Mouse (Mus musculus) layer of hippocampus, postnatal 36 days (tissue): Measurements from ENCODE around the gene Tyrp1. TPM values are rescaled to one million over a fixed set of nuclear protein-coding genes. Genes with fewer than 3 reads are reported as not detected.

Experiments used
- DNase-seq, 2 experiments: peaks; one replicate each; pipeline ENCODE4 v3.0.0; 2022
- total RNA-seq, 2 experiments: library from RNA; stranded (reverse); gene quantifications; 2 replicates each; pipeline ENCODE4 v1.2.3; 2021

Gene Tyrp1
- total RNA-seq, 2 experiments from 2014 or later = 0.37 to 0.46 TPM

DNA sequence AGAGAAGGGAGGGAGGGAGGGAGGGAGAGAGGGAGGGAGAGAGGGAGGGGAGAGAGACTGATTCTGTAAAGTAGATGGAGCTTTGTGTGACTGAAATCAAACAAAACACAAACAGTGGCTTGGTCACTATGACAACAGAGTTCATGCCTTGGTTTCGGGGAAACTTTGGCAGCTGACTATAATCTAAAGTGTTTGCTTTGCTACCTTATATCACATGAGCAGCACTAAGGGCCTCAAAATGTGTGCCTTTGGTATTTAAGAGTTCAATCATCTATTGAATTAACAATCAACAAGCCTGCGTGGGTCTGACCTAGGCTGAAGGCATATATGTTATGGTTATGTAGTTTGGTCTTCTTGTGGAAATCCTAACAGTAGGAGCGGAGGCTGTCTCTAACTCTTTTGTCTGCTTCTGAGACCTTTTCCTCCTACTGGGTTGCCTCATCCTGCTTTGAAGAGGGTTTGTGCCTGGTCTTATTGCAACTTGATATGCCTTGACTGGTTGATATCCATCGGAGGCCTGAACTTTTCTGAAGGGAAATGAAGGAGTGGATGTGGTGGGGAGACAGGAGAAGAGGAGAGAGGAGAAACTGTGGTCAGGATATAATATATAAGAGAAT, 61.5 kb downstream of the Tyrp1 start:
- no peak for DNase-seq

Other genes with a start within 250 kb of the Tyrp1 start
- 10 to 100 TPM; 30.0 to 35.1 TPM for gene Lurap1l, start 76.5 kb downstream of the Tyrp1 start, total RNA-seq